Mouse (Mus musculus) retina, postnatal 1 day (tissue): Measurements from ENCODE around the gene Olfr148.

Experiments used
- DNase-seq: peaks from one replicate; pipeline ENCODE4 v3.0.0-alpha.2; 2012

Gene Olfr148

DNA sequence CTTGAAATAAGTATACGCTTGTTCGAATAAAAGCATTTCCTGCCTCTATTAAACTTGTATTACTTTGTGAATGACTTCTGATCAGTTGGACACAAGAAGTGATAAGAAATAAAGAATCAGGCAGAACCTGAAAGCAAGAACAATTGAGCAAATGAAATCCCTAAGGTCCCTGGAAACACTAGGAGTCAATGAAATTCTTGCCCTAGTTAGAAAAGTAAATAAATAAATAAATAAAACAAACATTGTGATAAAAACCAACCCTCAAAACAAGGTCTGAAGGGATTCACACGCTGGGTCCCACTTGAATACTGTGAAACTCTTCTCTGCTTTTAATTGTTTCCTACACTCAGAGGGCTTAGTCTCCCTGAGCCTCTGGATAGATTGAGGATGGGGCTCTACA is at the start of gene Olfr148:
TSS of gene Olfr148 (plus strand) at position 301 of the 400 bp plus-strand sequence.
- DNase-seq, result no peak

DNA sequence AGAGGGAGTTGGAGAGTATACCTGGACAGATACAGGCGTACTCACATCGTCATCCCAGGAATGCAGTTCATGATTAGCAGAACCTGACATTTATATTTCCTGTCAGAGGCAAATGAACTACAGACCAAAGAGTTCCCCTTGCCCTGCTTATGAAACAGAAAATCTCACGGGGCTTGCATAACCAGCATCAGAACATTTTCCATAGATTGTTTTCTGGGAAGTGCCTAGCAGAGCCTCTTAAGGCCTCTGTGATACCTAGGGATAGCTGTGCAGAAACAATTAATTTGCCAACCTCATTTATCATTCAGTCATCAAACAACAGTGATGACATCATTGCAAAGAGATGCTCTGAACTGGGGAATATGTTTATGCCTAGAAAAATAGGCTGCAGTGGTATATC is 35.0 kb upstream of the Olfr148 start, which contains the start of gene Olfr959:
TSS of gene Olfr959 (minus strand) at position 101 of the 400 bp plus-strand sequence.
- DNase-seq, result no peak

DNA sequence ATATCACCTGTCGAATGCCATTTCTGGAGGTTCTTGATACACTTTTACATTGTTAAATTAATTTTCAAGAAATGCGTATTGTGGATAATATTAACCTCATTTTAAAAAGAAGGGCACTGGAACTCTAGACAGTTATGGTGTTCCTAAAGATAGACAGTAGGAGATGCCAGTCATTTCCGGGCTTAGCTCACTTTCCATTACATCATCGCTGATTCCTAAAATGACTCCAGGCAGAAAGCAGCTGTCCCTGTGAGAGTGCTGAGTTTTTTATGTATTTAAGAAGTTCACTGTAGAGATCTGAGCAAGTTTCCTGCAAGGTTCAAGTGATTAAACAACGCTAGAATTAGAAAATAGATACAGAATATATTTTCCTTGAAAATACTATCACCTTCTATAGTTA is 33.4 kb upstream of the Olfr148 start:
- no peak for DNase-seq

DNA sequence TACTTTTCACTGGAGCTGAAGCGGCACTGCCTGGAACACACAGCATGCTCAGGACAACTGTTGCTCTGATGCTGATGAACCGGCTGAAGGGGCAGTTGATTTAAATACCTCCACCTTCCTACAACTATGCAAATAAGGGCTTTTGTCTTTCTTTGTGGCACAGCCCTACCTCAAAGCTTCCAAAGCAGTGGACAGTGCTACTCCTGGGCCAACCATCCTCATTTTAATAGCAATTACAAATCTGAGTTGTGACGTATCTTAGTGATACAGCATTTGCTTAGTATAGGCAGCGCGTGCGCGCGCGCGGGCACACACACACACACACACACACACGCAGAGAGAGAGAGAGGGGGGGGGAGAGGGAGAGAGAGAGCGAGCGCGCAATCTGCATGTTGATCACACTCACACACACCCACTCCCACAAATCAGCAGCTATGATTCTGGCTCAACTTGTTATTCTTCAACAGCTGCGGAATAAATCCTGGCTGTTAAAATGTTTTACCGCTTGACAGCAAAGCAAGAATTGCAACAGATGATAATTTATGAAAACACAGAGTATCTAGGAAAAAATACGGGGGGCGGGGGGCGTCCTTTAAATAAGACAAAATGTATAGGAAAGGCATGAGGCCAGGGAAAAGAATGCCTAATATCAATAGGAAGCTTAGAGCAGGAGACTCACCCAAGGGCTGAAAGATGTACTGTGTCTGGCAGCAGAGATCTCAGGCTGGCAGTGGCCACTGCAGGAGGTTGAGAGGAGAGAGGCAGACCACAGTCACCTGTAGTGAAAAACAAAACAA is 7.7 kb upstream of the Olfr148 start:
- peak; percentile 67 for DNase-seq

DNA sequence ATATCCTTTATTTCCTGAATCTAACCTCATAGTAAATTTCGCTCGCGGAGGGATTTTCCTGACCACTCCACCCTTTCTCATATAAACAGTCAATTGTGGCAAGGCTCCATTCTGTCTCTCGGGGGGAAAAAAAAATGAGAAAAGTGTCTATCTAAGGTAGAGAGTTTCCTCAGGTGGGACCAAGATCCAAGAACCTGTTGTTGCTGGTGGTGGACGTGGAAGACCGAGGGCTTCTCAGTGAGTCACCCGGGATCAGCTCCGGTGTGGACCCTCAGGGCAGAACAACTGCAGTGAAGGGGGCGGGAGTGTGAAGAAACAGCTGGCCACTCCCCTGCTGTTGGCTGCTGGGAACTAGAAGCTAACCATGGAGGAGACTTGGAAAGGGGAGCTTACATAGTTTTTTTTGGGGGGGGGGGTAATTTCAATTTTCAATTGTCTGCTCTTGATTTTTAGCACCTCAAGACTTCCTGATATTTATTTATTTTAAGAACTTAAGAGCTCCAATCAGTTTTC is 7.1 kb upstream of the Olfr148 start:
- peak; percentile 58 for DNase-seq

DNA sequence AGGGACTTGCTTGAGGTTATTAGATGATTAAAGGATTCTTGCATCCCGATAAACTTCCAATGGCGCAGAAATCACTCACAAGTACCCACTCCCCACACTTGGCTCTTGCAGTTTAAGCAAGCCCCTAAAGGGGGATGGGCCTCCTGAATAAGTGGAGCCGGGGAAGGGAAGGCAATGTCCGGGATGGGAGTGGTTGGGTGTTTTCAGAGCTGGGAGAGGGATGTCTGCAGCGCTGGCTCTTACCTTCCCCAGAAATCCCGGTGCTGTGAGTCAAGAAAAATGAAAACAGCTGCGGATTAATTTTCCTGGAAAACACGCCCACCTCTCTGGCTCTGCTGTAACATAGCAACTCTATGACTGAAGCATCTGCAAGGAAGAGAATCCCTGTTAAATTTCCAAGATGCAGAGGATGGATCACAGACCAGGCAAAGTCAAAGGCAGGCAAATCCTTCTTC is 6.4 kb upstream of the Olfr148 start, which contains the start of gene AW551984:
TSS of gene AW551984 (minus strand) at position 405 of the 455 bp plus-strand sequence.
- DNase-seq, result peak; percentile 48

DNA sequence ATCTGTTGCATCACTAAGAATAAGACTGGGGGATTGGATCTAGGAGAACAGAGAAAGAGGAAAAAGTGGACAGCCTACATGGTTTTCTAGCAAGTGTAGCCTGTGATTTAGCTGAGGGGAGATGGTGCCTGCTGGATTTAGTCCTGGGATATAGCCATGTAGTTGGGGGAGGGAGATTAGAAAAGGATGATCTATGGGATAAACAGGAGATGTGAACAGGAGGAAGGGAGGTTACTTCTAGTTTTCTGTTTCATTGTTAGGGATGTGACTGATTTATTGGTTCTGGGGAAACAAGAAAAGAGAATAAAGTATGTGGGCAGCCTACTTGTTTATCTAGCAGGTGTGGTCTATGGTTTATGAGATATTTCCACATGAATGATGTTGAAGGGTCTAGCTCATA is 2.0 kb upstream of the Olfr148 start:
- no peak for DNase-seq

DNA sequence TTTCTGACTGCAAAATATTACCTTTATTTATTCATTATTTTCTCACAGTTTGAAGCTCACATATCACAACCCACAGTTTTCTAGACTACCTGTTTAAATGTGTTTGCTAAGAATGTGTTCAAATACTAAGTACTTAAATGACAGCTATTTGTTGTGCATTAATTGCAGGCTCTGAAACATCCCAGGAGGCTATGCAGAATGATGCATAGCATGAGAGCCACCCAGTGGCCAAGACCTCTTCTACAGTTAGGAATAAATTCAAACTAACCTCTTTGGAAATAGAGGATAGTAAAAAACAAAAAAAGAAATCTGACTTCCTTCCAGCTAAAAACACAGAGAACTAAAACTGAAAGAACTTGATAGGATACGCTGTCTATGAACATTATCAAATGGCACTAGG is 1.5 kb downstream of the Olfr148 start:
- DNase-seq, result peak; percentile 7

DNA sequence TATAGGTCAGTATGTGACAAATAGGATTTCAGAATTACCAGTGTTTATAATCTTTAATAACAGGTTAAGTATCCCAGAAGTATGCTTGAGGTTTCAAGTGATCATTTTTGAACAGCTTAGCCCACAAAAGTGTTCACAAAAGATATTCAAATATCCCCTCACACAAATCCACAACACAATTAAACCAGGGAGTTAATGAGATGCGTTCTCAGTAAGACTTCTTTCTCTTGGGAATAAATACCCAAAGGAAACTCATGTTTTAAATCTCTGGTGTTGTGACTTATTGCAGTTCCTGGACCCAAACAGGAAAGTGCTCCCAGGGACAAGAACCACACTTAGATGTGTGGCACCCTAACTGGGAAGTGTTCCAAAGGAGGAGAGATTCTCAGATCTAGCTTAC is 10.6 kb downstream of the Olfr148 start, which contains the start of gene Olfr960:
TSS of gene Olfr960 (plus strand) at position 301 of the 400 bp plus-strand sequence.
- no peak for DNase-seq

DNA sequence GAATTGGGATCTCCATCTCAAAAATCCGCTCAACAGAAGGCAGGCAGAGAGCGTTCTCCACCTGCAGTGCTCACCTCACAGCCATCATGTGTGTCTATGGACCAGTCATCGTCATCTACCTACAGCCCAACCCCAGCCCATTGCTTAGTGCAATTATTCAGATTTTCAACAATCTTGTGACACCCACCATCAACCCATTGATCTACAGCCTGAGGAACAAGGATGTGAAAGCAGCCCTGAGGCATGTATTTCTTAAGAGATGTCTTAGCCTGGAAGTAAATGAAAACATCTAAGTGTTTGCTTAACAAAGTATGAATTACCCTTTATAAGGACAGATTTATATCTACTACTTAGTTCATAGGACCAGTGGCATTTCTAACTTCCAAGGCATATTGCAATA is 13.3 kb downstream of the Olfr148 start:
- no peak for DNase-seq

DNA sequence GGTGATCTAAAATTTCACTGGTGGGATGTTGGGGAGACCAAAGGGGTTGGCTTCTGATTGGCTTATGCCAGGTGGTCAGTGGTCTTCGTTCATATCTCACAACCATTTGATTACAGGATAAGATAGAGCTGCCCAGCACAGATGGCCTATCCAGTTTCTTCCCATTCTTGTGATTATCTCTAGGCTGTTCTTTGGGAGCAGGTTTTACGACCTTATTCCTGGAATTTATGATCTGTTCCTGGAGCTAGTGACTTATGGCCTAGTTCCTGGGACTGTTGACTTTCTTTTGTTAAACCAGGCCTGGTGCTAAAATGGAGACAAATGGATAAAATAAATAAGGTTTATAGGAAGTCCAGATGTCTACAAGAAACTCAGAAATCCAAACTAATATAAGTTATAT is 14.3 kb downstream of the Olfr148 start:
- no peak for DNase-seq

DNA sequence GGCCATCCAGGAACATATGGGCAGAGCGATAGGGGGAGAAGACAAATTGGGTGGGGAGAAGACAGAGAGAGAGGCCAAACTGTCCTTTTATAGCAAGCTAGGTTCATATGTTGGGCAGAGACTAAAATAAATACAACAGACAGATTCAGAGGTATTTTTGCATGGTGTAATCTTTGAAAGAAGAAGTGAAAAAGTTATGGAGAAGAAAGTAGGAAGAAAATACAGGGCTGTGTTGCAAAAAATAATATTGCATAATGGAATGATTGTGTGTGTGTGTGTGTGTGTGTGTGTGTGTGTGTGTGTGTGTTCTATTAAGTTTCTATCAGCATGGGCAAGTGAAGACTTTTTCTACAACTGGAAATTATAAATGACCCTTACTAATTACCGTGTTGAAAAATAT is 18.6 kb downstream of the Olfr148 start:
- no peak for DNase-seq

DNA sequence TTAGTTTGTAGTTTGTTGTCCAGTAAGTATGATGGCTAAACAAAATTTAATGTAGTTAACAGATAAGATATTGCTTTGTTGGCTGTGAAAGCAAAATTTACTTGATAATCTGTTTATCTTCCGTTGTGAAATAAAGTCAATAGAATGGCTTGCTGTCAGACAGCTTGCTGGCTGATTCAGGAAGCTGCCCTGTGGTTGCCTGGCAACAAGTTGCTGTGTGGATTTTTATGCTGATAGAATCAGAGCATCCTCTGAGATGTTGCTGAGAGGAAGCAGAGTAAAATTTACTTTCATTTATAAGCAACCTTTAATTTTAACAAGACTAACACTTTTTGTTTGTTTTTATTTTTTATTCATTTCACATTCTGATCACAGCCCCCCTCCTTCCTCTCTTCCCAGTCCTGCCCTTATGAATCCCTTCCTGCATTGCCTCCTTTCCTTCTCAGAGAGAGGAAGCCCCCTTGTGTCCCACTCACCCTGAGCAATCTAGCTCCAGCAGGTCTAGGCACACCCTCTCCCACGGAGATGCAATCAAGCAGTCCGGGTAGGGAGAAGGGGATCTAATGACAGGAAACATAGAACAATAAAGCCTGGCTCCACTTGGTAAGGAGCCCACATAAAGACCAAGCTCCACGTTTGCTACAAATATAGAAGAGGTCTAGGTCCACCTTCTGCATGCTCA is 23.6 kb downstream of the Olfr148 start:
- no peak for DNase-seq

DNA sequence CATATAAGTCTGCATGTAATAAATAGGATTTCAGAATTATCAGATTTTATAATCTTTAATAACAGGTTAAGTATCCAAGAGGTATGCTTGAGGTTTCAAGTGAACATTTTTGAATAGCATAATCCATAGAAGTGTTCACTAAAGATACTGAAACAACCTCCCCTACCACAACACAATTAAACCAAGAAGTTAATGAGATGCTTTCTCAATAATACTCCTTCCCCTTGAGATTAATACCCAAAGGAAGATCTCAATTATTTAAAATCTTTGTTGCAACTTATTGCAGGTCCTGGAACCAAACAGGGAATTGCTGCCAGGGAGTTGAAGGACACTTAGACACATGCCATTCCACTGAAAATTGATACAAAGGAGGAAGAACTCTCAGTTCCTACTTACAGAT is 34.3 kb downstream of the Olfr148 start, which contains the start of gene Olfr961:
TSS of gene Olfr961 (plus strand) at position 301 of the 400 bp plus-strand sequence.
- no peak for DNase-seq

DNA sequence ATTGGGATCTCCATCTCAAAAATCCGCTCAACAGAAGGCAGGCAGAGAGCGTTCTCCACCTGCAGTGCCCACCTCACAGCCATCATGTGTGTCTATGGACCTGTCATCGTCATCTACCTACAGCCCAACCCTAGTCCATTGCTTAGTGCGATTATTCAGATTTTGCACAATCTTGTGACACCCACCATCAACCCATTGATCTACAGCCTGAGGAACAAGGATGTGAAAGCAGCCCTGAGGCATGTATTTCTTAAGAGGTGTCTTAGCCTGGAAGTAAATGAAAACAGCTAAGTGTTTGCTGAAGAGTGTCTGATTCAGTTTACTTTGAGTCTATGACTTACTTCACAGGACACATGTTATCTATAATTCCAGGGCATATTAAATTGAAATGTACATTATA is 36.9 kb downstream of the Olfr148 start:
- DNase-seq, result no peak

DNA sequence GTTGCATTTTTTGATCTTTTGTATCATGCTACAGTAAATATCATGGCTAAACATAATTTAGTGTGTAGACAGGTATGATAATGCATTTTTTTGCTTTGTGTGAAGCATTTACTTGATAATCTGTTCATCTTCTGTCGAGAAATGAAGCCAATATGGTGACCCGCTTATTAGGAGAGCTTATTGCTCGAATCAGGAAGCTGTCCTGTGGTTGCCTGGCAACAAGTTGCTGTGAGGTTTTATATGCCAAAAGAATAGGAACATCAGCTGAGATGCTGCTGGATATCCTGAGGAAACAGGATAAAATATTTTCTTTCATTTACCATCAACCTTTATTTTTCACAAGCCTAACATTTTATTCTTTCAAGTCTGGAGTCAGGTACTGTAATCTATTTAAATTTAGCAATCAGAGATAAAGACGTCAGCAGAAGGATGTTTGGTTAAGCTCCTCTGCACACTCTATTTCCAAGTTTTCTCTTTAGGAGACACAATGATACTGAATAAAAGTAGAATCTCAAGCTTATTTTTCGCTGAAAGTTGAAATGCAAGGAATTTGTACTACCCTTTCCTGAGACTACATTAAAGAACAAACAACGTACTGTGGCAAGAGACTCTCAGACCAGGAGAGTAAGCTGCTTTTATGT is 44.4 kb downstream of the Olfr148 start:
- peak; percentile 31 for DNase-seq
